Mouse (Mus musculus) testis, adult 2 months (tissue): ENCODE results near the gene Lmo2.

Source experiments
- CTCF ChIP-seq: fragments of 200-500 bp; IDR thresholded peaks from 2 replicates; pipeline ENCODE4 v1.5.1; 2012; ENCODE audit warnings: low read depth, mild to moderate bottlenecking, inconsistent platforms, low read length, moderate library complexity; ENCODE audit not compliant: control insufficient read depth, insufficient read depth, insufficient replicate concordance
- POLR2A ChIP-seq: fragments of 200-500 bp; IDR thresholded peaks from 2 replicates; pipeline ENCODE4 v1.6.1; 2012; ENCODE audit warnings: low read depth, mild to moderate bottlenecking, inconsistent platforms, low read length, moderate library complexity; ENCODE audit not compliant: control insufficient read depth

GRCm38 (mm10) chr2:103959066-103959465, 1.3 kb downstream of the Lmo2 start:
- no peak for TF ChIP-seq POLR2A
- no peak for TF ChIP-seq CTCF
